Mouse (Mus musculus): ENCODE results near the gene Zmym3.
A peak's percentile ranks its signal among the peaks of the same experiment; 100 is the strongest.

Zmym3 gene

GRCm38 (mm10) chrX:101372946-101373345, 47.7 kb downstream of the Zmym3 start:
- no peak for DNase-seq (ENCODE audit: low spot score)

- no peak for DNase-seq (ENCODE audit: low spot score)
Measured at GRCm38 (mm10) chrX:101370573-101370972, 50.1 kb downstream of the Zmym3 start.

- no peak for DNase-seq (ENCODE audit: low spot score)
Measured at GRCm38 (mm10) chrX:101369001-101369400, 51.6 kb downstream of the Zmym3 start.

- peak; percentile 8 for DNase-seq (ENCODE audit: low spot score)
Measured at GRCm38 (mm10) chrX:101358902-101359301, 61.7 kb downstream of the Zmym3 start.
